Mouse (Mus musculus) MEL (cell line): ENCODE measurements around the gene Zfp398. TPM values are rescaled to one million over a fixed set of nuclear protein-coding genes. Genes with fewer than 3 reads are reported as not detected.

Source experiments
- DNase-seq: peaks from one replicate; pipeline ENCODE4 v3.0.0; 2011; ENCODE audit warnings: low read depth, low spot score
- H3K27ac ChIP-seq: 2 replicates; pipeline ENCODE4 v1.5.1; 2012; ENCODE audit warnings: low read depth, mild to moderate bottlenecking, control low read depth, low read length, moderate library complexity; ENCODE audit not compliant: control insufficient read depth
- H3K27me3 ChIP-seq, 2 experiments: fragments of 150-350 bp in 1 of 2; sonication (generic) in 1 of 2; 2 replicates each; pipeline ENCODE4 v1.6.1; 2012; ENCODE audit warnings: low read length in 2 of 2, mild to moderate bottlenecking in 2 of 2, improper control_type of control experiment in 1 of 2, moderate library complexity in 1 of 2; ENCODE audit not compliant: insufficient read depth in 2 of 2, control insufficient read depth in 1 of 2
- H3K36me3 ChIP-seq, 2 experiments: 2 replicates each; pipeline ENCODE4 v1.6.1; 2012 to 2014; ENCODE audit warnings: low read length in 2 of 2, improper control_type of control experiment in 1 of 2, inconsistent platforms in 1 of 2, mild to moderate bottlenecking in 1 of 2; ENCODE audit not compliant: insufficient read depth in 2 of 2, control insufficient read depth in 1 of 2
- H3K4me1 ChIP-seq, 2 experiments: fragments of 150-350 bp in 1 of 2; sonication (generic) in 1 of 2; 2 replicates each; pipeline ENCODE4 v1.6.1; 2012; ENCODE audit warnings: low read length in 2 of 2, improper control_type of control experiment in 1 of 2, mild to moderate bottlenecking in 1 of 2; ENCODE audit not compliant: insufficient read depth in 2 of 2, control insufficient read depth in 1 of 2
- H3K4me3 ChIP-seq, 2 experiments: fragments of 150-350 bp in 1 of 2; sonication (generic) in 1 of 2; 2 replicates each; pipeline ENCODE4 v1.5.1; 2012; ENCODE audit warnings: low read depth in 2 of 2, low read length in 2 of 2, mild to moderate bottlenecking in 2 of 2, moderate library complexity in 2 of 2, control low read depth in 1 of 2, improper control_type of control experiment in 1 of 2; ENCODE audit not compliant: control insufficient read depth in 1 of 2, insufficient read depth in 1 of 2
- H3K79me2 ChIP-seq: 2 replicates; pipeline ENCODE4 v1.6.1; 2012; ENCODE audit warnings: mild to moderate bottlenecking, low read length, moderate library complexity; ENCODE audit not compliant: control insufficient read depth, poor library complexity, insufficient read depth
- H3K9ac ChIP-seq: 2 replicates; pipeline ENCODE4 v1.6.1; 2012; ENCODE audit warnings: low read depth, mild to moderate bottlenecking, control low read depth, low read length, moderate library complexity; ENCODE audit not compliant: control insufficient read depth, poor library complexity, severe bottlenecking
- H3K9me3 ChIP-seq: fragments of 150-350 bp; sonication (generic); replicated peaks from 2 replicates; pipeline ENCODE4 v1.6.1; 2012; ENCODE audit warnings: mild to moderate bottlenecking, low read length, improper control_type of control experiment, moderate library complexity; ENCODE audit not compliant: insufficient read depth
- BHLHE40 ChIP-seq: IDR thresholded peaks from 2 replicates; pipeline ENCODE4 v1.6.1; 2012; ENCODE audit warnings: low read depth, mild to moderate bottlenecking, inconsistent platforms, low read length, improper control_type of control experiment, borderline replicate concordance
- CHD1 ChIP-seq: IDR thresholded peaks from 2 replicates; pipeline ENCODE4 v1.6.1; 2012; ENCODE audit warnings: low read depth, mild to moderate bottlenecking, inconsistent platforms, low read length, improper control_type of control experiment
- CHD2 ChIP-seq: IDR thresholded peaks from 2 replicates; pipeline ENCODE4 v1.6.1; 2011; ENCODE audit warnings: low read length, improper control_type of control experiment
- CTCF ChIP-seq, 3 experiments: IDR thresholded peaks in 2 of 3; conservative IDR thresholded peaks in 1 of 3; 2 replicates each; pipeline ENCODE4 v1.5.1; 2011 to 2012; ENCODE audit warnings: low read length in 3 of 3, low read depth in 2 of 3, mild to moderate bottlenecking in 2 of 3, improper control_type of control experiment in 1 of 3, inconsistent platforms in 1 of 3, mixed read lengths in 1 of 3, moderate library complexity in 1 of 3; ENCODE audit not compliant: control insufficient read depth in 1 of 3, insufficient read depth in 1 of 3, poor library complexity in 1 of 3, severe bottlenecking in 1 of 3
- E2F4 ChIP-seq: IDR thresholded peaks from 2 replicates; pipeline ENCODE4 v1.6.1; 2011; ENCODE audit warnings: low read depth, low read length, improper control_type of control experiment, borderline replicate concordance
- EP300 ChIP-seq, 2 experiments: IDR thresholded peaks; 2 replicates each; pipeline ENCODE4 v1.6.1; 2011; ENCODE audit warnings: improper control_type of control experiment in 2 of 2, low read length in 2 of 2, low read depth in 1 of 2, mild to moderate bottlenecking in 1 of 2
- GABPA ChIP-seq: IDR thresholded peaks from 2 replicates; pipeline ENCODE4 v1.6.1; 2012; ENCODE audit warnings: low read depth, mild to moderate bottlenecking, inconsistent platforms, low read length, improper control_type of control experiment, moderate library complexity
- GATA1 ChIP-seq: IDR thresholded peaks from 2 replicates; pipeline ENCODE4 v1.6.1; 2011; ENCODE audit warnings: low read depth, low read length, improper control_type of control experiment
- HCFC1 ChIP-seq: IDR thresholded peaks from 2 replicates; pipeline ENCODE4 v1.6.1; 2012; ENCODE audit warnings: low read depth, mild to moderate bottlenecking, inconsistent platforms, low read length, improper control_type of control experiment, moderate library complexity
- JUND ChIP-seq: IDR thresholded peaks from 2 replicates; pipeline ENCODE4 v1.6.1; 2011; ENCODE audit warnings: low read depth, mild to moderate bottlenecking, improper control_type of control experiment, low read length
- KAT2A ChIP-seq: conservative IDR thresholded peaks from 2 replicates; pipeline ENCODE4 v1.6.1; 2012; ENCODE audit warnings: low read depth, low read length, improper control_type of control experiment, inconsistent platforms
- MAFK ChIP-seq: IDR thresholded peaks from 2 replicates; pipeline ENCODE4 v1.6.1; 2011; ENCODE audit warnings: low read depth, mild to moderate bottlenecking, low read length, improper control_type of control experiment, borderline replicate concordance
- MAX ChIP-seq: IDR thresholded peaks from 2 replicates; pipeline ENCODE4 v1.6.1; 2011; ENCODE audit warnings: low read length, improper control_type of control experiment
- MAZ ChIP-seq: IDR thresholded peaks from 2 replicates; pipeline ENCODE4 v1.6.1; 2012; ENCODE audit warnings: low read depth, mild to moderate bottlenecking, inconsistent platforms, low read length, improper control_type of control experiment
- MEF2A ChIP-seq: IDR thresholded peaks from 2 replicates; pipeline ENCODE4 v1.6.1; 2014; ENCODE audit warnings: low read depth, mild to moderate bottlenecking, inconsistent platforms, low read length, improper control_type of control experiment; ENCODE audit not compliant: poor library complexity, insufficient replicate concordance, severe bottlenecking; ENCODE audit errors: extremely low read depth
- MXI1 ChIP-seq: IDR thresholded peaks from 2 replicates; pipeline ENCODE4 v1.6.1; 2011; ENCODE audit warnings: mild to moderate bottlenecking, low read depth, low read length, improper control_type of control experiment
- MYB ChIP-seq: IDR thresholded peaks from 2 replicates; pipeline ENCODE4 v1.6.1; 2011; ENCODE audit warnings: mild to moderate bottlenecking, low read depth, low read length, improper control_type of control experiment
- MYC ChIP-seq: IDR thresholded peaks from 2 replicates; pipeline ENCODE4 v1.6.1; 2011; ENCODE audit warnings: low read depth, mild to moderate bottlenecking, low read length, improper control_type of control experiment, moderate library complexity
- NELFE ChIP-seq: IDR thresholded peaks from 2 replicates; pipeline ENCODE4 v1.6.1; 2011; ENCODE audit warnings: low read depth, low read length, improper control_type of control experiment
- NRF1 ChIP-seq: IDR thresholded peaks from 2 replicates; pipeline ENCODE4 v1.6.1; 2014; ENCODE audit warnings: low read depth, mild to moderate bottlenecking, inconsistent platforms, low read length, improper control_type of control experiment, moderate library complexity; ENCODE audit not compliant: poor library complexity, insufficient read depth, severe bottlenecking
- POLR2A ChIP-seq, 2 experiments: IDR thresholded peaks; 2 replicates each; pipeline ENCODE4 v1.6.1; 2011 to 2012; ENCODE audit warnings: low read length in 2 of 2, mild to moderate bottlenecking in 2 of 2, control low read depth in 1 of 2, improper control_type of control experiment in 1 of 2, low read depth in 1 of 2, moderate library complexity in 1 of 2; ENCODE audit not compliant: control insufficient read depth in 1 of 2, insufficient read depth in 1 of 2, poor library complexity in 1 of 2
- POLR2AphosphoS2 ChIP-seq: IDR thresholded peaks from 2 replicates; pipeline ENCODE4 v1.6.1; 2011; ENCODE audit warnings: low read length, improper control_type of control experiment
- POLR2AphosphoS5 ChIP-seq: IDR thresholded peaks from 2 replicates; pipeline ENCODE4 v1.6.1; 2012; ENCODE audit warnings: low read depth, borderline replicate concordance, mild to moderate bottlenecking, inconsistent platforms, low read length, moderate library complexity, mixed read lengths
- RAD21 ChIP-seq: IDR thresholded peaks from 2 replicates; pipeline ENCODE4 v1.6.1; 2011; ENCODE audit warnings: mild to moderate bottlenecking, low read depth, low read length, improper control_type of control experiment
- RCOR1 ChIP-seq: IDR thresholded peaks from 2 replicates; pipeline ENCODE4 v1.6.1; 2012; ENCODE audit warnings: low read depth, mild to moderate bottlenecking, inconsistent platforms, low read length, improper control_type of control experiment
- SIN3A ChIP-seq: IDR thresholded peaks from 2 replicates; pipeline ENCODE4 v1.6.1; 2012; ENCODE audit warnings: low read length, improper control_type of control experiment, inconsistent platforms
- SMC3 ChIP-seq: IDR thresholded peaks from 2 replicates; pipeline ENCODE4 v1.6.1; 2011; ENCODE audit warnings: low read depth, low read length, improper control_type of control experiment
- TAL1 ChIP-seq: IDR thresholded peaks from 2 replicates; pipeline ENCODE4 v1.6.1; 2012; ENCODE audit warnings: mild to moderate bottlenecking, inconsistent platforms, low read length, moderate library complexity, mixed read lengths
- TBP ChIP-seq: IDR thresholded peaks from 2 replicates; pipeline ENCODE4 v1.8.0; 2011; ENCODE audit warnings: low read depth, low read length, improper control_type of control experiment
- UBTF ChIP-seq: IDR thresholded peaks from 2 replicates; pipeline ENCODE4 v1.6.1; 2012; ENCODE audit warnings: low read depth, mild to moderate bottlenecking, inconsistent platforms, low read length, improper control_type of control experiment, moderate library complexity, borderline replicate concordance; ENCODE audit not compliant: insufficient read depth
- USF1 ChIP-seq: IDR thresholded peaks from 2 replicates; pipeline ENCODE4 v1.6.1; 2014; ENCODE audit warnings: low read depth, mild to moderate bottlenecking, inconsistent platforms, low read length, improper control_type of control experiment, moderate library complexity
- USF2 ChIP-seq, 2 experiments: IDR thresholded peaks; 2 replicates each; pipeline ENCODE4 v1.6.1; 2011 to 2012; ENCODE audit warnings: improper control_type of control experiment in 2 of 2, low read length in 2 of 2, borderline replicate concordance in 1 of 2, inconsistent platforms in 1 of 2, low read depth in 1 of 2, mild to moderate bottlenecking in 1 of 2; ENCODE audit not compliant: insufficient read depth in 1 of 2
- ZC3H11A ChIP-seq: IDR thresholded peaks from 2 replicates; pipeline ENCODE4 v1.6.1; 2012; ENCODE audit warnings: low read depth, mild to moderate bottlenecking, inconsistent platforms, low read length, improper control_type of control experiment
- ZKSCAN1 ChIP-seq: IDR thresholded peaks from 2 replicates; pipeline ENCODE4 v1.6.1; 2012; ENCODE audit warnings: low read depth, mild to moderate bottlenecking, inconsistent platforms, low read length, improper control_type of control experiment, moderate library complexity
- ZMIZ1 ChIP-seq: IDR thresholded peaks from 2 replicates; pipeline ENCODE4 v1.6.1; 2012; ENCODE audit warnings: low read depth, mild to moderate bottlenecking, inconsistent platforms, low read length, improper control_type of control experiment, moderate library complexity
- ZNF384 ChIP-seq: IDR thresholded peaks from 2 replicates; pipeline ENCODE4 v1.6.1; 2012; ENCODE audit warnings: low read depth, mild to moderate bottlenecking, inconsistent platforms, low read length, improper control_type of control experiment
- polyA plus RNA-seq, 2 experiments: library from polyadenylated mRNA; stranded (reverse) in 1 of 2; unstranded in 1 of 2; fragments of >175 nt in 1 of 2; fragments of >200 nt in 1 of 2; gene quantifications; 2 replicates each; pipeline versions ENCODE4 v1.2.1 to v1.2.4; 2012; ENCODE audit warnings: low replicate concordance in 2 of 2, low read depth in 1 of 2; ENCODE audit not compliant: insufficient read length in 2 of 2, insufficient read depth in 1 of 2, missing spikeins in 1 of 2
- total RNA-seq: library from RNA; depleted of rRNA; stranded (reverse); fragments of 300-350 nt; gene quantifications from 2 replicates; pipeline ENCODE4 v1.2.3, GENCODE M21; 2012; rRNA removed

The Zfp398 gene
- total RNA-seq (4.2 and 4.7 TPM in 2 replicates), polyA plus RNA-seq (1 to 10 TPM in 1 of 2 experiments, not detected in 1; 9.5 TPM)

DNA sequence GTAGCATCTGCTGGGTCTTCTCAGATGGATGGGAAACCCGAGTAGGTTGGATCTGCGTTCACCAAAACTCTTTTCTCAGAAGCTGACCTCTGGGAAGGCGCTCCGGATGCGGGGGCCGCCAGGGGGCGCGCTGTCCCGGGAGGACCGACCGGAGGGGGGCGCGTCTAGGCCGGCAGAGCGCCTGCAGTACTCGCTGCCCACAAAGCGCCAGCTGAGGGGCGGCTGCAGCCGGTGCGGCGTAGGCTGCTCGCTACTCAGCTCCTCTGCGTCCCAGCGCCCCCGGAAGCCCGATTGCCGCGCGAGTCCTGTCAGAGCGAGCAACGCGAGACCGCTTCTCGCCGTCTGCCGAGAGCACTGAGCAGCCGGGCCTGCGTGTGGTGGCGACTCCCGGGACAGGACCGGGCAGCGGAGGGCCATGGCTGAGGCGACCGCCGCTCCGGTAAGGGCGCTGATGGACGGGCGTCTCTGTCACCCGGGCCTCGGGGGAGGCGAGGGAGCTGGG lies at the start of gene Zfp398:
Gene Zfp398 (plus strand): TSS at position 180 of the 502 bp plus-strand sequence.
- Histone ChIP-seq H3K27me3 (no peaks in the 10 kb centered on the region), H3K27ac (peak within 1 kb of the TSS; percentile 54), H3K36me3 (peaks cover 0 to 26% of the 10 kb centered on the region in 2 experiments; a peak in 2 of 4 replicates), H3K9me3 (no peaks in the 10 kb centered on the region), H3K4me1 (peaks cover 12 to 16% of the 10 kb centered on the region in 2 experiments), H3K79me2 (peaks cover 17% of the 10 kb centered on the region), H3K4me3 (peak within 1 kb of the TSS; percentile 72 to 91), H3K9ac (peak within 1 kb of the TSS; percentile 82)
- DNase-seq: peak; percentile 96
- TF ChIP-seq TAL1 (no peak), UBTF (peak; percentile 55; the same call in 1 of the 2 replicates), SMC3 (peak; percentile 70), NRF1 (no peak), MAX (no peak), POLR2A (IDR thresholded peaks at IDR 0.05; ENCODE audit: control insufficient read depth in 1 of 2, insufficient read depth in 1 of 2, low read depth in 1 of 2, low read length in 2 of 2, poor library complexity in 1 of 2) (peak; percentile 77 to 82; a peak in 3 of 4 replicates), MXI1 (peak; percentile 83), USF2 (IDR thresholded peaks at IDR 0.05; ENCODE audit: borderline replicate concordance in 1 of 2, insufficient read depth in 1 of 2, low read depth in 1 of 2, low read length in 2 of 2) (no peak), MYB (no peak), RAD21 (peak; percentile 33), CHD2 (no peak; the same call in 1 of the 2 replicates), ZNF384 (no peak), JUND (no peak), CTCF (IDR thresholded peaks at IDR 0.05 in 2 of 3, conservative IDR thresholded peaks at IDR 0.05 in 1 of 3; ENCODE audit: control insufficient read depth in 1 of 3, insufficient read depth in 1 of 3, low read depth in 2 of 3, low read length in 3 of 3, poor library complexity in 1 of 3, severe bottlenecking in 1 of 3) (peak; percentile 66 to 100 (median 99)), HCFC1 (peak; percentile 84), GATA1 (no peak), ZMIZ1 (0 out of 2 replicates have a peak, but pooled peaks have one; percentile 51), ZKSCAN1 (no peak), POLR2AphosphoS5 (no peak), MAFK (no peak), E2F4 (no peak), TBP (no peak), EP300 (IDR thresholded peaks at IDR 0.05; ENCODE audit: low read depth in 1 of 2, low read length in 2 of 2) (0 out of 4 replicates have a peak, but pooled peaks of 1 of the 2 experiments have one; percentile 34), USF1 (peak; percentile 21; the same call in 1 of the 2 replicates), MAZ (peak; percentile 92), NELFE (peak; percentile 76), SIN3A (peak; percentile 92), MEF2A (no peak), ZC3H11A (peak; percentile 33), KAT2A (no peak; the same call in 1 of the 2 replicates), RCOR1 (no peak), BHLHE40 (no peak), GABPA (peak; percentile 79; the same call in 1 of the 2 replicates), CHD1 (no peak), POLR2AphosphoS2 (peak; percentile 68; the same call in 1 of the 2 replicates), MYC (no peak)
